Mouse (Mus musculus): ENCODE results near the gene Setd1a. TPM values are rescaled to one million over a fixed set of nuclear protein-coding genes. Genes with fewer than 3 reads are reported as not detected.

Setd1a gene
- total and polyA plus RNA-seq, 2 experiments from 2014 or later: 16.4 to 18.0 TPM

DNA sequence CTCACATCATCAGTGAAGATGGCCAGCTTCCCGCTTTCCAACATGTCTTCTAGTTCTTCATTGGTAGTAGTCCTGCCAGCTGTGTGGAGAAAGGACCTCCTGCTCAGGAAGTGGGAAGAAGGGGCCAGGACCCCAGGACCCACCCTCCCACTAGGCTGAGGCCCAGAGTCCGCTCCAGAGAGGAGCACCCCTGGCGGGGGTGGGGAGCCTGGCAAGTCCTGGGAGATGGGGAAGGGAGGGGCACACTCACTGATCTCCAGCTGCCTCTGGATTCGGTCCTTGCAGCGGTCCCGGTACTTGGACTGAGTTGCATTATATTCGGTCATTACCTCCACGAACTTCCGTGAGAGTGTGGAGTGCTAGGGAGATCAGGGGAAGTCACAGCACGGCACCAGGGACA, 34.2 kb downstream of the Setd1a start:
- Histone ChIP-seq H3K4me2 (ENCODE audit: low read depth, low read length, poor library complexity, severe bottlenecking) (no peak overlapping the region), H3K36me3 (ENCODE audit: insufficient read depth, low read length) (peaks cover 67% of the 10 kb centered on the region), H3K27me3 (ENCODE audit: insufficient read depth, low read length) (no peaks in the 10 kb centered on the region), H3K4me3 (ENCODE audit: low read depth, low read length) (no peak overlapping the region), H3K4me1 (ENCODE audit: insufficient read depth, low read length) (no peaks in the 10 kb centered on the region), H3K27ac (ENCODE audit: low read depth, low read length) (no peak overlapping the region), H3K9ac (replicated peaks; ENCODE audit: low read length, poor library complexity, severe bottlenecking) (no peak overlapping the region), H3K9me3 (ENCODE audit: low read length) (no peaks in the 10 kb centered on the region)
- no peak for TF ChIP-seq CTCF (IDR thresholded peaks at IDR 0.05)
- ATAC-seq (ENCODE audit: low FRiP score) (no peak), DNase-seq (ENCODE audit: low spot score) (no peak)
- 80% methylated on average over 10 of the region's 10 CpGs for WGBS

DNA sequence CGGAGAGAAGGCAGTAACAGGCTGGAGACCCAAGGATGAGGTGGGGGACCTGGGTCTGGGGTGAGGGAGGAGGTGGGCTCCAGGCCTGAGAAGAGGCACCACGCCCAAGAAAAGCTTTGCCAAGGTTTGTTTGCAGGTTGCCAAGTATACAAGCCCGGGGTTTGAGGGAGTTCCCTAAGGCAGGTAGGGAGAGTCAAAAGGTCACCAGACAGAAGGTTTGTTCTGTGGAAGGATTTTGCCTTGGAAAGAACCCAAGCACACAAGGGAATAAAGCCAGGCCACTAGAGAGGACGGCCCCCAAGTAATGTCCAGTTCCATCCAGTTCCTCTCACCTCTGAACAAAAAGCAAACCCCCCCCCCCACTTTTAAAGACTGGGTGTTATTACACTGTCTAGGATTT, 34.8 kb downstream of the Setd1a start:
- no peak for TF ChIP-seq CTCF (IDR thresholded peaks at IDR 0.05)
- no peaks in the 10 kb centered on the region for H3K27me3 ChIP-seq (ENCODE audit: insufficient read depth, low read length)
- no peak overlapping the region for H3K4me3 ChIP-seq (ENCODE audit: low read depth, low read length)
- H3K9me3 ChIP-seq (ENCODE audit: low read length): no peaks in the 10 kb centered on the region
- no peak for DNase-seq (ENCODE audit: low spot score)
- H3K9ac ChIP-seq (replicated peaks; ENCODE audit: low read length, poor library complexity, severe bottlenecking): no peak overlapping the region
- no peak for ATAC-seq (ENCODE audit: low FRiP score)
- WGBS: 93% methylated on average over 4 of the region's 4 CpGs
- H3K36me3 ChIP-seq (ENCODE audit: insufficient read depth, low read length): peaks cover 66% of the 10 kb centered on the region
- no peaks in the 10 kb centered on the region for H3K4me1 ChIP-seq (ENCODE audit: insufficient read depth, low read length)
- no peak overlapping the region for H3K4me2 ChIP-seq (ENCODE audit: low read depth, low read length, poor library complexity, severe bottlenecking)
- H3K27ac ChIP-seq (ENCODE audit: low read depth, low read length): no peak overlapping the region

DNA sequence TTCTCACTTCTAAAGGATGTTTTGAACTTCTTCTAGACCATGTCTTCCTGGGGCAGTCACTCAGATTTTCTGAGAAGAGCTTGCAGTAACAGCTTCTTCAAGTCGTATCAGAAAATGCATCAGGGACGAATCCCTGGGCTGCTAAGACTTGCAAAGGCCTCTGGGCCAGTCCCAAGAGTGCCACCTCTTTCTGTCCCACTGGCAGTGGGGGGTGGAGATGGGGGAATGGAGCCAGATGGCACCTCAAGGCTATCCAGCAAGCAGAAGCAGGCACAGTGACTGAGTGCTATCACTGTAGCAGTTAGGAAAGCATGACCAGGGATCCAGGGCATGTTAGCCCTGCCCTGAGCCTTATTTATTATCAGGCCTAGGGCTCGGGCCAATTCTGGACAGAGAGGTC, 35.8 kb downstream of the Setd1a start:
- 87% methylated on average over 3 of the region's 3 CpGs for WGBS
- H3K4me1 ChIP-seq (ENCODE audit: insufficient read depth, low read length): no peaks in the 10 kb centered on the region
- no peak overlapping the region for H3K4me3 ChIP-seq (ENCODE audit: low read depth, low read length)
- no peak overlapping the region for H3K4me2 ChIP-seq (ENCODE audit: low read depth, low read length, poor library complexity, severe bottlenecking)
- H3K27ac ChIP-seq (ENCODE audit: low read depth, low read length): no peak overlapping the region
- no peak overlapping the region for H3K9ac ChIP-seq (replicated peaks; ENCODE audit: low read length, poor library complexity, severe bottlenecking)
- H3K9me3 ChIP-seq (ENCODE audit: low read length): no peaks in the 10 kb centered on the region
- no peaks in the 10 kb centered on the region for H3K27me3 ChIP-seq (ENCODE audit: insufficient read depth, low read length)
- no peak for TF ChIP-seq CTCF (IDR thresholded peaks at IDR 0.05)
- ATAC-seq (ENCODE audit: low FRiP score) (no peak), DNase-seq (ENCODE audit: low spot score) (no peak)
- H3K36me3 ChIP-seq (ENCODE audit: insufficient read depth, low read length): peaks cover 60% of the 10 kb centered on the region

DNA sequence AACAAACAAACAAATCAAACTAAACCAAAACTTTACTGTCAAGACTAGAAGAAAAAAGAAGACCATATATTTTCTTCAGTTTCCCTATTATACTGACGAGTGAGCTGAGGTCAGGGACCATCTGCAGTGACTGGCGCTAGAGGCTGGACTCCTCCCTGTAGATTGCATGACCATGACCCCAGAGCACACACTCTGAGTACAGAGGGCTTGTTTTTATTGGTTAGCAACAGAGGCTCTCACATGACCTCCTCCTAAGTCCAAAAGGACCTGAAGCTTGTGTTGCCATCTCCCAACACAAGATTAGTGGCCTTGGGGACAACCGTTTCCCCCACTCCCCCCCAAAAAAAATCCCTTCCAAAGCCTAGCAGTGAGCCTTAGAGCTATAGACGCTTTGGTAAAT, 37.4 kb downstream of the Setd1a start:
- Histone ChIP-seq H3K9ac (replicated peaks; ENCODE audit: low read length, poor library complexity, severe bottlenecking) (no peak overlapping the region), H3K4me2 (ENCODE audit: low read depth, low read length, poor library complexity, severe bottlenecking) (no peak overlapping the region), H3K36me3 (ENCODE audit: insufficient read depth, low read length) (peaks cover 56% of the 10 kb centered on the region), H3K27ac (ENCODE audit: low read depth, low read length) (no peak overlapping the region), H3K9me3 (ENCODE audit: low read length) (no peaks in the 10 kb centered on the region), H3K27me3 (ENCODE audit: insufficient read depth, low read length) (no peaks in the 10 kb centered on the region), H3K4me1 (ENCODE audit: insufficient read depth, low read length) (no peaks in the 10 kb centered on the region), H3K4me3 (ENCODE audit: low read depth, low read length) (no peak overlapping the region)
- ATAC-seq (ENCODE audit: low FRiP score) (no peak), DNase-seq (ENCODE audit: low spot score) (no peak)
- TF ChIP-seq CTCF (IDR thresholded peaks at IDR 0.05): no peak
- WGBS: 86% methylated on average over 4 of the region's 4 CpGs

DNA sequence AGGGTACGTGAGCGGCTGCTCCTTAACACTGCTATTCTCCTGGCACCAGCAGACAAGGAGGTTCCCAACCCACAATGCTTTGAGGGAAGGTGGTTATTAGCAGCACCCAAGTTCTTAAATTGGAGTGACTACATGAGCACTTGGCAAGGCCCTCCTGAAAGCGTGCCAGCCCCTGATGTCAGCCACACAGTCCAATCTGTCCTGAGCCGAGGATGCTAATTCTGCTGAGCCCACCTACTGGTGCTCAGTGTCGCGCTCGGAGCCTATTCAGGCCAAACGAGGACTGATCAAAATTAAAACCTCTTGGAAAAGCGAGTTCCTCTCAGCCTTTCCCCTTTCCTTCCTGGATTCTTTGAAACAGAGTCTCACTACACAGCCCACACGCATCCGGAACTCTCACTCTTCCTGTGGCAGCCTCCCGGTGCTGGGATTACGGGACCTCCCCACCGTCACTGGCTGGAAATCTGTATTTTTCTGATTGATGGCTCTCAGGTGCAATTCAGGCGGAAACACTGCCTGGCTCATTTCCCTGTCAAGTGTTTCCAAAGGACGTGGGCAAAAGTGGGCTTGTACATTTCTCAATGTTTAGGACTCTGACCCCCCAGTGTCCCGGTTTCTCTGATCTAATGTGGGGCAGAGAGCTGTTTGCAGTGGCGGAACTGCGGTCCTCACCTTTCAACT, 37.9 kb downstream of the Setd1a start:
- H3K4me3 ChIP-seq (ENCODE audit: low read depth, low read length): no peak overlapping the region
- H3K4me1 ChIP-seq (ENCODE audit: insufficient read depth, low read length): no peaks in the 10 kb centered on the region
- H3K4me2 ChIP-seq (ENCODE audit: low read depth, low read length, poor library complexity, severe bottlenecking): no peak overlapping the region
- H3K9ac ChIP-seq (replicated peaks; ENCODE audit: low read length, poor library complexity, severe bottlenecking): no peak overlapping the region
- no peak overlapping the region for H3K27ac ChIP-seq (ENCODE audit: low read depth, low read length)
- DNase-seq (ENCODE audit: low spot score): peak; percentile 65
- no peaks in the 10 kb centered on the region for H3K27me3 ChIP-seq (ENCODE audit: insufficient read depth, low read length)
- peaks cover 50% of the 10 kb centered on the region for H3K36me3 ChIP-seq (ENCODE audit: insufficient read depth, low read length)
- no peaks in the 10 kb centered on the region for H3K9me3 ChIP-seq (ENCODE audit: low read length)
- no peak for ATAC-seq (ENCODE audit: low FRiP score)
- no peak for TF ChIP-seq CTCF (IDR thresholded peaks at IDR 0.05)
- 83% methylated on average over 19 of the region's 19 CpGs for WGBS

DNA sequence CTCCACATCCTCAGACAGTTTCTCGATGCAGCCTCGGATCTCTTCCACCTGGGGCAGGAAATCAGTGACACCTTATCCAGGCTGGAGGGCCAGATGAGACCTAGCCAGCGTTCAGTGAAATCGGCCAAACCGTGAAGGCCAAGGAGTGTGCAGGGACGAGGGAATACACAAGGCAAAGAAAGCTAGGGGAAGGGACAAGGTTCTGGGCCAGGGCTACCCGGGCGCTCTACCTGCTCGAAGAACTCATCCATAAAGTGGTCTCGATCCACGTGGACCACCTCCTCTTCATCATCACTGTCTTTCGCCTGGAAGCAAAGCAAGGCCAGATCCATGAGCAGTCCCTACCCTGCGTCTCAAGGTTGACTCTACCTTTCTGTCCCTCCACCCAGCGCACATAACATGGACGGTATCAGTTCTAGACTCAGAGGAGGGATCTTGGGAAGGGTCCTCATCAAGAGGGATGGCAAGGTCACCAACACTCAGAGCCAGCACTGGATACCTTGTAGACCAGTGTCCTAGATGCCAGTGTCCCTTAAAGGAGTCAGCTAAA, 38.7 kb downstream of the Setd1a start:
- peaks cover 42% of the 10 kb centered on the region for H3K36me3 ChIP-seq (ENCODE audit: insufficient read depth, low read length)

More for the DNA sequence above, 38.7 kb downstream of the Setd1a start:
- WGBS: 93% methylated on average over 15 of the region's 15 CpGs
- no peak for TF ChIP-seq CTCF (IDR thresholded peaks at IDR 0.05)
- H3K27ac ChIP-seq (ENCODE audit: low read depth, low read length): no peak overlapping the region
- ATAC-seq (ENCODE audit: low FRiP score): no peak
- no peaks in the 10 kb centered on the region for H3K9me3 ChIP-seq (ENCODE audit: low read length)
- H3K27me3 ChIP-seq (ENCODE audit: insufficient read depth, low read length): no peaks in the 10 kb centered on the region
- no peak overlapping the region for H3K4me2 ChIP-seq (ENCODE audit: low read depth, low read length, poor library complexity, severe bottlenecking)
- DNase-seq (ENCODE audit: low spot score): no peak
- H3K4me3 ChIP-seq (ENCODE audit: low read depth, low read length): no peak overlapping the region
- no peak overlapping the region for H3K9ac ChIP-seq (replicated peaks; ENCODE audit: low read length, poor library complexity, severe bottlenecking)
- H3K4me1 ChIP-seq (ENCODE audit: insufficient read depth, low read length): no peaks in the 10 kb centered on the region

Data from midbrain, postnatal 0 days (tissue).